Mouse (Mus musculus): ENCODE results near the gene Slco1a5.

DNA sequence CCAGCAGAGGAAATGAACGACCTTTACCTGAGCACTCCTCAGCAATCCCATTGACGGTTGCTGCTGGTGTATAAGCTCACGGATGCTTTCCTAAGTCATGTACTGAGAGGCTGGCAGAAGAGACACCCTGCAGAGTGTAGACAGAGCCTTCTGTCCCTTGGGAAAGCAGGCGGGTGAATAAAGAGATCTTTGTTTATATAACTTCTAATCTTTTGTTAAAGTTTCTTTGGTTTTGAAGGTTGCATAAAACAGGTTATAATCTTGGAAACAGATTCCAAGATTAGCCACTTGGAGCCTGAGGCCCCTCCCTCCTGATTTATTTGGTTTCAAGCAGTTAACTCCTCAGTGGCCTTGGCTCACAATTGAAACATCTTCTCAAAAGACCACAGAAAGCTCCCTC, at the start of gene Slco1a5:
- no peak for TF ChIP-seq POLR2A (IDR thresholded peaks at IDR 0.05; ENCODE audit: low read depth, low read length)
- TF ChIP-seq CTCF (IDR thresholded peaks at IDR 0.05; ENCODE audit: extremely low read depth, insufficient read length, insufficient replicate concordance, low read depth, low read length), result no peak

Data from small intestine, adult 2 months (tissue).